ENCODE assay signal across 9 mouse cellular contexts in the genomic region with DNA sequence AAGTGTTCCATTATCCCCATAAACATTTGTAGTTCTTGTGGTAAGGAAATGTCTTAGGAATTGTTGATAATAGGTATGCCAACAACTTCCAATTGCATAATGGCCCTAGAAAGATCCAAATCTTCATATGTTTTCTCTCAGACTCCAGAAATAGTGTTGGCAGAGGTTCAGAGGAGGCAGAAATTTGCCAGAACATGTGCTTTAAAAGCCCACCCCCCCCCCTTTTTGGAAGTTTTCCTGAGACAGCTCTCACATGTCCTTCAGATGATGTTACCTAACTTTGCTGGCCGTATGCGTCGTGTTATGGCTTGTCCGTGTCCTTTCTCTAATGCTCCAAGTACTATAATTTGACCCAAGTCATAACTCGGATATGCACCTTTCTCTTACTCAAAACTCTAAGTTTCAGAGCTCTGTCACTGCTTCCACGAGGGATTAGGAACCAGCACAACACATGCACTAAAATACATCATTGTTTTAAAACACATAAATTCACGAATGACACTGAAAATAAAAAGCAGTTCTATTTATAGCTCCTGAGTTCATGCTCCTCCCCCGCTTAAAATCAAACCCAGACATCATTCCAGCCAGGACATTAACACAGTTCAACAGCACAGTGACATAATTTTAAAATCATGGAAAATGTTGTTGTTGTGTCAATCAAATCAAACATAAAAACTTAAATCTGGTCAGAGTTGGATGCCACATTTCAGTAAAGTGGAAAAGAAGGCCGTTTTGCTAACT.
DNase-seq lines count a peak whose midpoint lies in the region; ATAC-seq and TF ChIP-seq lines count a peak whose summit lies in the region.
"Had no signal": no experiment of that assay in that cellular context is flagged by ENCODE, and none has a peak within 500 bp of the region (broad histone marks: within the 10 kb centered on the region; RNA-seq: fewer than 3 reads in every experiment).

No protein-coding gene starts in this region.

- H3K27me3 ChIP-seq in kidney, adult 2 months (replicated peaks; ENCODE audit: control insufficient read depth, insufficient read depth, low read length) = no peaks in the 10 kb centered on the region
- no peaks in the 10 kb centered on the region for H3K27me3 ChIP-seq in kidney, embryonic 16.5 days (ENCODE audit: insufficient read depth, low read length)

- WGBS in kidney, adult 2 months = 54% methylated on average over 9 of the region's 9 CpGs
- WGBS in kidney, embryonic 16.5 days = 56% methylated on average over 9 of the region's 9 CpGs

- H3K4me1 ChIP-seq in kidney, adult 2 months (ENCODE audit: control insufficient read depth, insufficient read depth, low read length) = 0 out of 2 replicates have a peak, but pooled peaks cover 4% of the 10 kb centered on the region
- no peaks in the 10 kb centered on the region for H3K4me1 ChIP-seq in kidney, embryonic 16.5 days (ENCODE audit: insufficient read depth, low read length)
- H3K4me1 ChIP-seq in embryonic fibroblast, embryonic 13.5 days (ENCODE audit: control insufficient read depth, insufficient read depth, low read length) = peaks cover 8% of the 10 kb centered on the region

- no peak overlapping the region for H3K9ac ChIP-seq in kidney, embryonic 16.5 days (replicated peaks; ENCODE audit: low read length)

- ATAC-seq in kidney, embryonic 16.5 days (ENCODE audit: low FRiP score, low TSS enrichment) = no peak
- ATAC-seq: hindbrain, embryonic 16.5 days had no signal

- H3K4me2 ChIP-seq in kidney, embryonic 16.5 days (replicated peaks; ENCODE audit: low read depth, low read length) = no peak overlapping the region
- H3K4me2 ChIP-seq: midbrain, embryonic 11.5 days had no signal

- intact Hi-C loops in heart, postnatal 10 days (cut with DNase I) = no loop called here

- H3K4me3 ChIP-seq in kidney, adult 2 months (ENCODE audit: insufficient read depth, low read depth, low read length) = no peak overlapping the region
- H3K4me3 ChIP-seq in kidney, embryonic 16.5 days (ENCODE audit: low read length) = no peak overlapping the region
- no peak overlapping the region for H3K4me3 ChIP-seq in embryonic fibroblast, embryonic 13.5 days (ENCODE audit: insufficient read depth, low read length)

- 0 out of 2 replicates have a peak overlapping the region, but pooled peaks have one; percentile 36 for H3K27ac ChIP-seq in kidney, adult 2 months (ENCODE audit: insufficient read depth, low read depth, low read length)
- H3K27ac ChIP-seq in kidney, embryonic 16.5 days (ENCODE audit: low read length) = no peak overlapping the region
- H3K27ac ChIP-seq in embryonic fibroblast, embryonic 13.5 days (ENCODE audit: insufficient read depth, low read length) = peak overlapping the region; percentile 86

- TF ChIP-seq POLR2A in kidney, adult 2 months (IDR thresholded peaks at IDR 0.05; ENCODE audit: low read depth, low read length) = no peak
- TF ChIP-seq POLR2A in embryonic fibroblast, embryonic 13.5 days (IDR thresholded peaks at IDR 0.05; ENCODE audit: low read depth, low read length) = no peak

- DNase-seq in kidney, adult 2 months = peak; percentile 44
- peak; percentile 38 for DNase-seq in heart, postnatal 10 days
- peak; percentile 72 for DNase-seq in lung, postnatal 36 days
- no peak for DNase-seq in cerebellum, adult 8-10 months
- DNase-seq in frontal cortex, postnatal 14 days (ENCODE audit: low spot score in 2 of 2) = no peak

- H3K9me3 ChIP-seq in kidney, embryonic 16.5 days (ENCODE audit: low read length) = no peaks in the 10 kb centered on the region

- H3K36me3 ChIP-seq in kidney, adult 2 months (ENCODE audit: control insufficient read depth, insufficient read depth, low read length) = peaks cover 4% of the 10 kb centered on the region; the same call in 1 of the 2 replicates
- no peaks in the 10 kb centered on the region for H3K36me3 ChIP-seq in kidney, embryonic 16.5 days (ENCODE audit: insufficient read depth, low read length)

- TF ChIP-seq CTCF in kidney, adult 2 months (conservative IDR thresholded peaks at IDR 0.05; ENCODE audit: insufficient read depth, insufficient read length, low read depth, low read length) = no peak
- TF ChIP-seq CTCF in embryonic fibroblast, embryonic 13.5 days (IDR thresholded peaks at IDR 0.05; ENCODE audit: borderline replicate concordance, insufficient read depth, low read length) = no peak

Comparison
In these comparisons a context has a peak if more than half of its experiments do, and no peak if none do; other contexts are left out.
1. DNase-seq: peak in kidney, adult 2 months (single experiment), heart, postnatal 10 days (2 of 2) and lung, postnatal 36 days (single experiment); none in cerebellum, adult 8-10 months (single experiment) and frontal cortex, postnatal 14 days (0 of 2).